Mouse (Mus musculus) erythroblast, embryonic 14.5 days (primary cell): ENCODE results near the gene Zfp36. TPM values are rescaled to one million over a fixed set of nuclear protein-coding genes. Genes with fewer than 3 reads are reported as not detected.

Experiments
- H3K27me3 ChIP-seq: 2 replicates; pipeline ENCODE4 v1.6.1; 2012; ENCODE audit warnings: inconsistent platforms; ENCODE audit not compliant: control insufficient read depth
- H3K36me3 ChIP-seq: 2 replicates; pipeline ENCODE4 v1.6.1; 2012; ENCODE audit warnings: mild to moderate bottlenecking, inconsistent platforms; ENCODE audit not compliant: control insufficient read depth
- H3K4me1 ChIP-seq: 2 replicates; pipeline ENCODE4 v1.6.1; 2012; ENCODE audit warnings: inconsistent platforms; ENCODE audit not compliant: control insufficient read depth
- H3K4me3 ChIP-seq: replicated peaks from 2 replicates; pipeline ENCODE3; 2012; ENCODE audit warnings: moderate library complexity, mild to moderate bottlenecking, inconsistent platforms
- H3K9me3 ChIP-seq: 2 replicates; pipeline ENCODE4 v1.6.1; 2012; ENCODE audit warnings: low read length, inconsistent platforms, mixed read lengths; ENCODE audit not compliant: control insufficient read depth
- GATA1 ChIP-seq: IDR thresholded peaks from 2 replicates; pipeline ENCODE4 v1.6.1; 2012; ENCODE audit warnings: low read length, inconsistent platforms, mixed read lengths
- TAL1 ChIP-seq: IDR thresholded peaks from 3 replicates; pipeline ENCODE4 v1.6.1; 2012; ENCODE audit warnings: low read length, inconsistent platforms, mixed read lengths
- polyA plus RNA-seq: library from polyadenylated mRNA; stranded (reverse); fragments of >175 nt; gene quantifications from 2 replicates; pipeline ENCODE4 v1.2.3, GENCODE M21; 2012

Gene Zfp36
- polyA plus RNA-seq, 1 experiment: 2.3 TPM

- no peak for TF ChIP-seq GATA1
- no peak for TF ChIP-seq TAL1
- H3K9me3 ChIP-seq: no peaks in the 10 kb centered on the region
- H3K36me3 ChIP-seq: peaks cover 49% of the 10 kb centered on the region
- H3K27me3 ChIP-seq: no peaks in the 10 kb centered on the region
- H3K4me1 ChIP-seq: peaks cover 39% of the 10 kb centered on the region
- no peak overlapping the region for H3K4me3 ChIP-seq
Measured at GRCm38 (mm10) chr7:28335471-28335870, 44.6 kb downstream of the Zfp36 start.

DNA sequence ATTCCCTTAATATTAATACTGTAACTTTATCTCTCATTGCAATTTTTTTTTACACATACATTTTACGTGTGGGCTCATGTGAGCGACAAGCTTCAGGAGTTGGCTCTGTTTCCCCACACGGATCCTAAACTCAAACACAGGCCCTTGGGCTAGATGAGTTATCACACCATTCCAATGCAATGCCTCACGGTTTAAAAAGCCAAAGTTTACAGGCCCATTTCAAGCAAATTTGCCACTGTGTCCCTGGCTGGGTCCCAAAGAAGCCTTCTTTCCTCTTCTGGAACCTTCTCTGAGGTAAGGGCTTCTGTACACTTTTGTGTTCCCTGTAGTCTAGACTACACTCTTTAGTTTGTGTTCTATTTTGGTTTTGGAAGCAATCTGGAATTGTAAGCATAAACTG, 45.5 kb downstream of the Zfp36 start:
- Histone ChIP-seq H3K36me3 (peaks cover 59% of the 10 kb centered on the region), H3K4me1 (peaks cover 35% of the 10 kb centered on the region), H3K9me3 (no peaks in the 10 kb centered on the region), H3K4me3 (no peak overlapping the region), H3K27me3 (no peaks in the 10 kb centered on the region)
- TF ChIP-seq GATA1: no peak
- TF ChIP-seq TAL1: no peak

- H3K4me1 ChIP-seq: 0 out of 2 replicates have a peak, but pooled peaks cover under 1% of the 10 kb centered on the region
- no peaks in the 10 kb centered on the region for H3K9me3 ChIP-seq
- TF ChIP-seq GATA1 (no peak), TAL1 (no peak)
- H3K4me3 ChIP-seq: no peak overlapping the region
- peaks cover 92% of the 10 kb centered on the region for H3K36me3 ChIP-seq
- no peaks in the 10 kb centered on the region for H3K27me3 ChIP-seq
Measured at GRCm38 (mm10) chr7:28328260-28328659, 51.8 kb downstream of the Zfp36 start.

Other genes with a start within 250 kb of the Zfp36 start
- gene Fbl, start 210.5 kb downstream of the Zfp36 start, polyA plus RNA-seq: 18.4 TPM in 2 replicates
- 14.1 and 15.9 TPM in 2 replicates for gene Dyrk1b, start 200.8 kb downstream of the Zfp36 start, polyA plus RNA-seq
- gene Eid2, start 112.4 kb downstream of the Zfp36 start, polyA plus RNA-seq: 0.13 TPM in 1 of 2 replicates, not detected in the other
- gene Eid2b, start 102.5 kb downstream of the Zfp36 start, polyA plus RNA-seq: 0.60 and 0.94 TPM in 2 replicates
- not detected in 2 replicates for gene Selenov, start 89.1 kb downstream of the Zfp36 start, polyA plus RNA-seq
- 0.01 TPM in 1 of 2 replicates, not detected in the other for gene Dll3, start 78.0 kb downstream of the Zfp36 start, polyA plus RNA-seq
- 15.5 and 15.7 TPM in 2 replicates for gene Timm50, start 68.2 kb downstream of the Zfp36 start, polyA plus RNA-seq
- 8.3 and 10.6 TPM in 2 replicates for gene Supt5, start 41.5 kb downstream of the Zfp36 start, polyA plus RNA-seq
- gene Rps16, start 29.6 kb downstream of the Zfp36 start, polyA plus RNA-seq: 212 and 288 TPM in 2 replicates
- gene Plekhg2, start 7.7 kb downstream of the Zfp36 start, polyA plus RNA-seq: 0.45 and 0.53 TPM in 2 replicates
- gene Med29, start 12.5 kb upstream of the Zfp36 start, polyA plus RNA-seq: 2.2 and 2.5 TPM in 2 replicates
- 5.1 and 6.7 TPM in 2 replicates for gene Paf1, start 12.7 kb upstream of the Zfp36 start, polyA plus RNA-seq
- 0.03 and 0.12 TPM in 2 replicates for gene Gmfg, start 57.2 kb upstream of the Zfp36 start, polyA plus RNA-seq
- 0.02 TPM in 2 replicates for gene Lrfn1, start 71.7 kb upstream of the Zfp36 start, polyA plus RNA-seq
- gene Ifnl2, start 130.2 kb upstream of the Zfp36 start, polyA plus RNA-seq: not detected in 2 replicates
- not detected in 2 replicates for gene Ifnl3, start 142.6 kb upstream of the Zfp36 start, polyA plus RNA-seq
- gene Sycn, start 160.6 kb upstream of the Zfp36 start, polyA plus RNA-seq: not detected in 2 replicates
- 0.05 and 0.09 TPM in 2 replicates for gene Nccrp1, start 167.0 kb upstream of the Zfp36 start, polyA plus RNA-seq
- 9.3 and 11.4 TPM in 2 replicates for gene Samd4b, start 217.9 kb upstream of the Zfp36 start, polyA plus RNA-seq
- 16.1 and 20.0 TPM in 2 replicates for gene Pak4, start 217.9 kb upstream of the Zfp36 start, polyA plus RNA-seq